Mouse (Mus musculus): ENCODE data around the gene Rps6kc1. TPM values are rescaled to one million over a fixed set of nuclear protein-coding genes. Genes with fewer than 3 reads are reported as not detected.

The Rps6kc1 gene
- polyA plus RNA-seq, 1 experiment = 3.4 TPM

DNA sequence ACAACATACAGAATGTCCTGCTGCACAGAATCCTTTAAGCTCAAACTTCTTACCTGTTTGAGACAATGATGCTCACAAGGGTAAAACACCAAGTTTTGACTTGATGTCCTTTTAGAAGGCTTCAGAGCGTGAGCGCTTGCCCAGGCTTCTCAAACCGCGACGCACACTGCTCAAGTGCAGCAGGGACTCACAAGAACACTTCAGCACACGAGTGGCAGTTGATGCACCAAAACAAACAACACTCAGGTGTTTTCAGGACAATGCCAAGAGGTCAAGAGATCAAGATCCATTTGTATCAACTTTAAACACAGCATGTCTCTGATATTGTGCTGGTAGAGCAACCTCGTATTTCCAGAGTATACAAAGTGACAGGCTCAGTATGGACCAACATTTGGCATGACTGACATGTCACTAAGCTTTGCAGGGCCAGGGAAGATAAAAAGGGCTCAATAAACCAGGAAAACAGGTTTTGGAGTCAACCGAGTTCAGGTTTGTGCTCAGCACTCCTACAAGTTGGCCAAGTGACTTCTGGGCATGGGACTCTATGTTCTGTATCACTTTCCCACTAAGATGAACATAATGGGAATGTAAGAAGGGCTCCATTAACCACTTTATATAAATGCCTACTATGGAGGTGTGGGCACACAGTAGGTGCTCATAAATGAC is 78.5 kb downstream of the Rps6kc1 start:
- Histone ChIP-seq H3K4me3 (ENCODE audit: insufficient read depth, low read depth, low read length) (no peak overlapping the region), H3K4me1 (ENCODE audit: control insufficient read depth, insufficient read depth, insufficient read length, low read length) (no peaks in the 10 kb centered on the region), H3K27ac (replicated peaks; ENCODE audit: low read depth, low read length) (no peak overlapping the region)

DNA sequence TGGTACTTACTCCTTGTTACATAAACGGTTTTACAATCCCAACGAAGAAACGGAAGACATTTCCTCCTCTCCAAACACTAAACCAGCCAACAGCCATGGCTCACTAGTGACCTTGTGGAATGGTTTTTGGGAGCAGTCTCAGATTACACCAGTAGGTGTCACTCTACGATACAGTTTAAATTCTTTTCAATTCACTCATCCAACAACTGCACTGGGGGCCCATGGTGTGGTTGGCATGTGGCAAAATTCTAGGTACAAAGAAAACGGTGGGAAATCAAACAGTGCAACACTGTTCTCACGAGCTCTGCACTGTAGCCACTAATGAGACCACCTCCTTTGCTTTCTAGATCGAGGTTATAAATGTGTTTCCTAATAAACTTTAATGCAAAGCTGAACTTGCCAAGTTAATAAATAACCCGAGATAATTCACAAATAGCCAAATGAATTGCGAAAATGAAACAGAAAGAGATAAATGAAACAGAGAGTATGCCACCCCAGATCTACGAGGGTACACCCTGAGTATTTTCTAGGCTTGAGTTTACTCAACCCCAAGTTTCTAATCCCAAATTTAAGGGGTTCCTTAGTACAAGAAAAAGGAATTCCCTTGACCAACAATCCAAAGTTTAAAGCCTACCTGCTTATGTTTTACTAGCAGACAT is 79.6 kb downstream of the Rps6kc1 start:
- Histone ChIP-seq H3K4me3 (ENCODE audit: insufficient read depth, low read depth, low read length) (no peak overlapping the region), H3K27ac (replicated peaks; ENCODE audit: low read depth, low read length) (no peak overlapping the region), H3K4me1 (ENCODE audit: control insufficient read depth, insufficient read depth, insufficient read length, low read length) (no peaks in the 10 kb centered on the region)

DNA sequence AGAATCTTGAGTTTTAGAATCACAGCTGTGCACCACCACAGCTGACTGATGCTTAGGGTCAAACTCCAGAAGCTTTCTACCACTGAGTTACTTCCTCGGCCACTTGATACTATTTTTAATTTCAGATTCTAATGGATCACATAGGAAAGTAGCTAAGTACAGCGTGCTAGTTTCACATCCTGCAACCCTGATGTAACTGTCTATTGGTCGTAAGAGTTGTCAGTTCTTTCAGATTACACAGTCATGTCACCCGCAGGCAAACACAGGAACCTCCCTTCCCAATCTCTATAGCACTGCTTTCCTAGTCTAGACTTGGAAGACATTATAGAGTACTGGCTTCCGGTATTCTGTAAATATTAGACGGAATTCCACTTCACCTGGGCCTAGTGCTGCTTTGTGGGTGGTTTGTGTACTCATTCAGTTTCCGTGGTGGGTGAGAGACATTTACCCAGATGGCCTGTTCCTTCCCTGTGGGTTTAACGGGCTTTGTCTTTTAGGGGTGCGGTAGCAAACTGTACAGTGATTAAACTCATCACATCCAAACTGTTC is 85.0 kb downstream of the Rps6kc1 start:
- H3K4me1 ChIP-seq (ENCODE audit: control insufficient read depth, insufficient read depth, insufficient read length, low read length) = no peaks in the 10 kb centered on the region
- no peak overlapping the region for H3K4me3 ChIP-seq (ENCODE audit: insufficient read depth, low read depth, low read length)
- no peak overlapping the region for H3K27ac ChIP-seq (replicated peaks; ENCODE audit: low read depth, low read length)

DNA sequence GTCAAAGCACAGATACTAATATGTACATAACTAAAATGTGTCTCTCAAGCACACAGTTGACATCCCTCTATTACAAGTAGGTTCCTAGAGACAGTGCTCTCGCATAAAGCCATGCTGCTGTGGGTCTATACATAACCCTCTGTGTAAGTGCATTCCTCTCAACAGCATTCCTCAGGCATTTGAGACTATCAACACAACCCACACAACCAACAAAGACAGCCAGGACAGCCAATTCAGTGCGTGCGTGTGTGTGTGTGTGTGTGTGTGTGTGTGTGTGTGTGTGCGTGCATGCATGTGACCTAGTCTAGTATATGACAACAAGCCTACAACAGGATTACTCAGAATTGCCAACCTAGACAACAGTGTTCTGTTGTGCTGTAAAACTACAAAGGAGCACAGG is 87.8 kb downstream of the Rps6kc1 start:
- no peak overlapping the region for H3K4me3 ChIP-seq (ENCODE audit: insufficient read depth, low read depth, low read length)
- H3K27ac ChIP-seq (replicated peaks; ENCODE audit: low read depth, low read length) = no peak overlapping the region
- H3K4me1 ChIP-seq (ENCODE audit: control insufficient read depth, insufficient read depth, insufficient read length, low read length) = no peaks in the 10 kb centered on the region

DNA sequence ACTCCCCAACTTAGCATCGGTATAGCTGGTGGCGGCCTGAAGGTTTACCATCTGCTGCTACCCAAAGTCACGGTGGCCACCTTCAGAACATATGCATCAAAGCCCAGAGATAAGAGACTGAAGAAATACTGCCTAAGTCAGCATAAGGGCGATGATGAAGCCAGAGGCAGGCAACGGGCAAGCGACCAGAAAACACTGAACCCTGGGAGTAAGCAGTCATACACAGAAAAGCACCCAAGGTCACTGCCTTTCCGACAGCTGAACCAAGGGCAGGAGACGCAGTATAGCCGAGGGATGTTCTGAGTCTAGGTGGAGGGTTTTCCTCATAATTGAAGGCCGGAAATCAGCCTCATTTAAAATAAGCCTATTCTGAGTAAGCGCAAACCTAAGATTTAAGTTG is 95.4 kb downstream of the Rps6kc1 start:
- Histone ChIP-seq H3K4me3 (ENCODE audit: insufficient read depth, low read depth, low read length) (no peak overlapping the region), H3K27ac (replicated peaks; ENCODE audit: low read depth, low read length) (no peak overlapping the region), H3K4me1 (ENCODE audit: control insufficient read depth, insufficient read depth, insufficient read length, low read length) (no peaks in the 10 kb centered on the region)

DNA sequence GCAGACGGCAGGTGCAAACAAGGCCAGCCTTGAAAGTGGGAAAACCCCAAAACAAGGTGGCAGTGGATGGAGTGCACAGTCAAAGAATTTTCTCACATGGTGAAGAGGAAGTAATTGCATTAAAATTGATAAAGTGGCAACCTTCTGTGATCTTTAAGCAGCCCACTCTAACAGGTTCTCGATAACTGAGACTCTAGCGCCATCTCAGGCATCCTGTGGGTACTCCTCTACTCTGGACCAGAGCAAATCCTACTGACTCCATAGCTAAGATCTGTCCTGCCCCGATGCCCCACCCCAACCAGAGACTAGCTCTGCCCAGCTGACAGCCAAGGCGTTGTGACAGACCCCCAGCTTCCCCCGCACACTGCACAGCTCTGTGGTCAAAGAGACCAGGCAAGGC is 101.2 kb downstream of the Rps6kc1 start:
- Histone ChIP-seq H3K27ac (replicated peaks; ENCODE audit: low read depth, low read length) (no peak overlapping the region), H3K4me1 (ENCODE audit: control insufficient read depth, insufficient read depth, insufficient read length, low read length) (no peaks in the 10 kb centered on the region), H3K4me3 (ENCODE audit: insufficient read depth, low read depth, low read length) (no peak overlapping the region)

DNA sequence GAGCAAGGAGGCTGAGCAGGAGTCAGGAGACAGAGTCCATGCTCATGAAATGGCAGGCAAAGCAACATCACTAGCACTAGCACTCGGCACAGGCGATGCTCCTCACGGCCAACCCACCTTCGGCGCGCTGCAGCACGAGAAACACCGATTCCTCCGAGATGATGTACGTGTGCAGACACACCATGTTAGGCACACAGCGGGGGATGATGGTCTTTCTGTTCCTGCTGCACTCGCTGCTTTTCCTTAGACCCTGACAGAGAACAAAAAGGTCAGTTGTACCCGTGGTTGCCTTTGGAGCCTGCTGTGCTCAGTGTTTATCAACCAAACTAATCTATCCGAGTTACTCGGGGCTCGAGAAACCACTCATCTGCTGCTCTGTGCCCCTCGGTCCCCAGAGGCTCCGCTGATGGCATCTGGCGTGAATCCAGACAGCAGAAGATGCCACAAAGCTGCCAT is 102.8 kb downstream of the Rps6kc1 start:
- Histone ChIP-seq H3K27ac (replicated peaks; ENCODE audit: low read depth, low read length) (no peak overlapping the region), H3K4me1 (ENCODE audit: control insufficient read depth, insufficient read depth, insufficient read length, low read length) (no peaks in the 10 kb centered on the region), H3K4me3 (ENCODE audit: insufficient read depth, low read depth, low read length) (no peak overlapping the region)

DNA sequence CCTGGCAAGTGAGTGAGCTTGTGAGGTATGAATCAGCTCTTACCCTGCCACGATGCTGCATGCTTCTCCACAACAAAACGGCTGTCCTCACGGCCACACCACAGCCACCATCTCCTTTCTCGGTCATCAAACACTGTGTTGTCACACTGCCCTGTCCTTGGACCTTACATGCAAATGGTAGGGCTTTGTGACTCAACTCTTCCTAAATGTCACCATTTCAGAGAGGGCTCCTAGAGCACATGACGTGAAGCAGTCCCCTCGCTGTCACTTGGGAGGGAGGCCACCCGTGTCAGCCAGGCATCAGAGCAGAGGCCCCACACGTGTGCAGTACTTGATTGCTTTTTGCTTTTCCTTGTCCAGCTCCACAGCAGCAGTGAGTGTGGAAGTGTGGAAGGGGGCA is 104.8 kb downstream of the Rps6kc1 start:
- Histone ChIP-seq H3K4me1 (ENCODE audit: control insufficient read depth, insufficient read depth, insufficient read length, low read length) (no peaks in the 10 kb centered on the region), H3K27ac (replicated peaks; ENCODE audit: low read depth, low read length) (no peak overlapping the region), H3K4me3 (ENCODE audit: insufficient read depth, low read depth, low read length) (no peak overlapping the region)

DNA sequence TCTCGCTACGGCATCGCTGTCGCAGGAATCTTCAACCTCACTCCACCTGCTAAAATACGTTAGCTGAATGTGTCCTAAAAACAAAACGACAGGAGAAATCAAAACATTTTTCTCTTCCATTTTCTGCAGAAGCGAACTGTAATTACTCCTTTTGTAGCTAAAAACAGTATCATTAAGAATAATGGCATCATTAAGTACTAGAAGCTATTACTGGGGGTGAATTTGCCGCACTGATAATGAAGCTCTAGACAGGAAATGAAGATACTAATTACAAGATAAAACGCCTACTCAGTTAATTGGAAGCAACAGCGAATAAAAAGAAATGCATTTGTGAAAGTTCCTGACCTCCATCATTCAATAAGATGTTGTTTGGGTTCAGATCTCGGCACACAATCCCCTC is 112.9 kb downstream of the Rps6kc1 start:
- Histone ChIP-seq H3K4me3 (ENCODE audit: insufficient read depth, low read depth, low read length) (no peak overlapping the region), H3K27ac (replicated peaks; ENCODE audit: low read depth, low read length) (no peak overlapping the region), H3K4me1 (ENCODE audit: control insufficient read depth, insufficient read depth, insufficient read length, low read length) (no peaks in the 10 kb centered on the region)

DNA sequence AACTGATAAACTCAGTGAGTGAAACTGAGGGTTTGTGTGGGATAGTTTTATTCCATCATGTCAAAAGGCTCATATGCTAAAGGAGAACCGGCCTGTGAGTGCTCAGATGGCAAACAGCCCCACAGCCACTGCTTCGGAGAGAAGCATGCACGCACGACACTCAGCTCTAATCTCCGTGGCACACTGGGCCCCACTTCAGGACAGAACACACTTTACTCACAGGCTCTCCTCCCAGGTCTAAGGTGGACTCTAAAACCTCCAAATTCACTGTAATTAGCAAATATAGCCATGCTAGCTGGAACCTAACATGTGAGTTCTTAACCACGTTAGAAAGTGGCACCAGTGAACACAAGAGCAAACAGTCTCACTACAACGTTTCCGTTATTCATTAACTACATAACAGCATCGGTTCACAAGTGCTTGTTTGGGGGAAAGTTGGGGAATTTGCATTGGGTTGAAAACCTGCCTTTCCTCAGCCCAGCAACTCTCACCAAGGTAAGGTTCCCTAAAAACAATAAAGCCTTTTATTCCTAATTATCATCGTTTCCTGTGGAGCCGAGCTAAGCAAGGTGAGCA is 114.0 kb downstream of the Rps6kc1 start:
- Histone ChIP-seq H3K27ac (replicated peaks; ENCODE audit: low read depth, low read length) (no peak overlapping the region), H3K4me3 (ENCODE audit: insufficient read depth, low read depth, low read length) (no peak overlapping the region), H3K4me1 (ENCODE audit: control insufficient read depth, insufficient read depth, insufficient read length, low read length) (no peaks in the 10 kb centered on the region)

DNA sequence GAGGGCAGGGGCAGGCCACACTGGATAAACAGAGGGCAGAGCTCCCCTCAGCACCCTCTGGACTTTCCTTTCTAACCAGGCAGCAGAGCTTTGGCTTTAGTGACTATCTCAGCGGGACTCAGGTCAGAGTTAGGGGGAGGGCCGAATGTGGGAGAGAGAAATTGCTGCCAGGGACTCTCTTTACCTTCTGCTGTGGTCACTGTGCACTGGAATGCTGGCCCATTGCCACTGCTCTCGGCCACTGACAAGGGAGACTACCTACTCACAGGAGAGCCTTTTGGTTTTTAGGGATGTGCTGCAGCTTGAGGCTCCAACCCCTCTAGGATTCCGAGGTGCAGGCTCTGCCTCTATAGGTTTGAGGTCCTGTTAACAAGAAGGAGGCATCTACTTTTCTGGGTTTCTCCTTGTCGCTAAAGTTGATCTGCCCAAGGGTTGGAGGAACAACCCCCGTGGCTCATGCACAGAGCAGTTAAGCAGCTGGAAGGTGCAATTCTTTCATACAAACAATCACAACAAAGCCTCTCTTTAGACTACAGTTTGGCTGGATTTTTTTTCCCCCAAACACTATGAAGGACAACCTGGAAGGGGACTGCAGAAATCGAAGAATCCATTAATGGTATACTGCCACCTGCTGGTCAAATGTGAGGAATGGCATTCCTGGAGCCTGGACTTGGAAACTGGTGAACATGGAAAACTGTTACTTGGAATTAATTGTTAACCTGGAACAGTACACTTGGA is 114.7 kb downstream of the Rps6kc1 start:
- Histone ChIP-seq H3K4me1 (ENCODE audit: control insufficient read depth, insufficient read depth, insufficient read length, low read length) (no peaks in the 10 kb centered on the region), H3K27ac (replicated peaks; ENCODE audit: low read depth, low read length) (no peak overlapping the region), H3K4me3 (ENCODE audit: insufficient read depth, low read depth, low read length) (no peak overlapping the region)

DNA sequence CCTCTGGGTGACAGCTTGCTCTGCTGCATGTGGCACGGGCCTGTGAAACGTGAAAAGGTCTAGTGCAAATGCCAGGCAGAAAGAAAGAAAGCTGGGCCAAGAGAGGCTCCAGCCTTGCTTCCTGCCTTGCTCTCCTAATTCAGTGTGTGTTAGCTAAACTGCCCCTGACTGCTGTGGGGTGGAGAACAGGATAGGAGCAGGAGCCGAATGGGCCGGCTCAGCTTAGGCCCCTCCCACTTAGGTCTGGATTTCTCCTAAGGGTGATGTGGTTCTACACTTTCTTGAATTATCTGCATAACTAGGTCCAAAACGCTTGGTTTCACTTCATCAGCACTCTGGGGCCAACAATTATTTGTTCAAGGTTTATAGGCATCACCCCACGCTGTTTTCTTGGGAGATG is 119.9 kb downstream of the Rps6kc1 start:
- H3K4me1 ChIP-seq (ENCODE audit: control insufficient read depth, insufficient read depth, insufficient read length, low read length) = no peaks in the 10 kb centered on the region
- H3K27ac ChIP-seq (replicated peaks; ENCODE audit: low read depth, low read length) = no peak overlapping the region
- H3K4me3 ChIP-seq (ENCODE audit: insufficient read depth, low read depth, low read length) = no peak overlapping the region

DNA sequence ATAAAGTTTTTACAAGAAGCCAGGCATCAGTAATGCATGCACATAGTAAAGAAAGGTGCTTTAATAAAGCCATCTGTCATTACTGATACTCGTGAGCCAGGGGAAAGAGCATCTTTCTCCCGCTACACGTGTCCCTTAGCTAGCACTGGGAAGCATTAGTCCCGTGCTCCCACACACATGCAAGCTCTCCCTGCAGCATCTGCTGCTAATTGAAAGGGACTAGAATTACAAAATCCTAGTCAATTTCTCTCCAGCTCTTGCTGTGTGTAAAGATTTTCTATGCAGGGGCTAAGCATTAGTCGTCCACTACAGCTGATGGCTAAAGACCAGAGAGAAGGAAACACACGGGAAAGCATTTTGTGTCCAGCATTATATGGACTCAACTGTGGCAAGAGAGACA is 120.8 kb downstream of the Rps6kc1 start:
- Histone ChIP-seq H3K4me1 (ENCODE audit: control insufficient read depth, insufficient read depth, insufficient read length, low read length) (no peaks in the 10 kb centered on the region), H3K27ac (replicated peaks; ENCODE audit: low read depth, low read length) (no peak overlapping the region)

DNA sequence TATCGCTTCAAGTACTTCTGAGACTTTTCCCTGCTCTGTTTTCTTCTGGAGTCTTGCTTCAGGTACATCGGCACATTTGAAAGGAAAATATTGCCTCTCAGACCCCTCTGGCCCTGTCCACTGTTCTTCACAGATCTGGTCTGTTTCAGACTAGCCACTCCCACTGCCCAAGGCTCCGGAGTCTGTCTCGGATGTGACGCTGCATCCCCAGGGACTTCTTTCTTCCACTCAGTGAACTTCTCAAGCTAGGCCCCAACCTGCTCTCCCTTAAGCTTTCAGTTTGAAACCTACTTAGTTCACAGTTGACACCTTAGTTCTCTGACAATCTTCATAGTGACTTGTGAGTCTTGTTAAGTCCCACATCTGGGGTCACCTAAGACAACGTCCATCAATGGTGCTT is 133.9 kb downstream of the Rps6kc1 start:
- H3K4me3 ChIP-seq (ENCODE audit: insufficient read depth, low read depth, low read length) = no peak overlapping the region

More for the DNA sequence above, 120.8 kb downstream of the Rps6kc1 start:
- H3K4me3 ChIP-seq (ENCODE audit: insufficient read depth, low read depth, low read length) = no peak overlapping the region

DNA sequence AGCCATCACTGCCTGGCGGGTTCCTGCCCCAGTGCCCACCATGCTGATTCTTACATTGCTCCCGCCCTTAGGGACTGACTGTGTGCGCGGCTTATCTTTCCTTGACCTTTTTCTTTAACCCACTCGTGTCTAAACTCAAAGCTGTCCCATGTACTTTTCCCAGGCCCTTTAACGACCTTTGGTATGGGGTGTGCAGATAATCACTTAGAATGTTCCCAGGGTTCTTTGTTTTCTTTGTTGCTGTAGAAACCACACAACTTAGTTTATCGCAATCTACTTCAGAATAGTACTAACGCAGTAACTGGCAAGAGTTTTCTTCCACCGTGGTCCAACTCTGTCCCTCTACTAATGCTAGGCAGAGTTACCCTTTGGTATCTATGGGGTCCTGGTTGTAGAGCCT is 135.3 kb downstream of the Rps6kc1 start:
- no peak overlapping the region for H3K4me3 ChIP-seq (ENCODE audit: insufficient read depth, low read depth, low read length)
- no peak overlapping the region for H3K27ac ChIP-seq (replicated peaks; ENCODE audit: low read depth, low read length)
- H3K4me1 ChIP-seq (ENCODE audit: control insufficient read depth, insufficient read depth, insufficient read length, low read length) = no peaks in the 10 kb centered on the region

More for the DNA sequence above, 133.9 kb downstream of the Rps6kc1 start:
- Histone ChIP-seq H3K4me1 (ENCODE audit: control insufficient read depth, insufficient read depth, insufficient read length, low read length) (no peaks in the 10 kb centered on the region), H3K27ac (replicated peaks; ENCODE audit: low read depth, low read length) (no peak overlapping the region)
